Mouse (Mus musculus): Measurements from ENCODE around the gene Kcnip4.

DNA sequence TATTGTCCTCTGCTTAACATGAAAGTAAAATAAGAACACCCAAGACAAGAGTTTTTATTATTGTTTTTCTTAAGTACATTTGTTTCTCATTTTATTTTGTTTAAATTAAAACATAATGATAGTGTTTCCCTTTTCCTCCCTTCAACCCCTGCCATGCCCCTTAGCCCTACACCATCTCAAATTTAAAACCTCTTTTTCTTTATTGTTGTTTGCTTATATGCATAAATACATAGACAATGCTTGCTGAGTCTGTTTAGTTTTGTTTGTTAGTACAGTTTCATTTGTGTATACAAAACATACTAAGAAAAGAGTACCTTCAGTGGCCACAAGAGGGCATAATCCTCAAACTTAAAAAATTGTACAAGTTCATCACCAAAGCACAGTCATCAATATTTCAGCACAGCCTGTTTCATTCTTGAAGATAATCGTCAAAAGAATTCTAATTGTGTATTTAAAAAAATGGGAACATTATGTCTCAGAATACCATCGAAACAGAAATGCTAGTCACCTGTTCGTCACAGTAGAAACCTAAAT lies 154.1 kb downstream of the Kcnip4 start:
- TF ChIP-seq CTCF (IDR thresholded peaks at IDR 0.05; ENCODE audit: low read depth) (peak; percentile 51), EP300 (IDR thresholded peaks at IDR 0.05; ENCODE audit: low read depth) (no peak)

Data from liver, postnatal 0 days (tissue).